Mouse (Mus musculus) midbrain, embryonic 16.5 days (tissue): ENCODE results near the gene Adgrl2. TPM values are rescaled to one million over a fixed set of nuclear protein-coding genes. Genes with fewer than 3 reads are reported as not detected.
A peak's percentile ranks its signal among the peaks of the same experiment; 100 is the strongest.

Source experiments
- ATAC-seq: fragments of 200-750 bp; cut with Nextera tagmentation; 2 replicates; pipeline ENCODE4 v1.8.0; 2017; ENCODE audit warnings: moderate TSS enrichment
- H3K27ac ChIP-seq: fragments of 300-500 bp; sonication (generic); 2 replicates; pipeline ENCODE4 v1.5.1; 2014; ENCODE audit warnings: mild to moderate bottlenecking, low read length, mixed read lengths
- H3K27me3 ChIP-seq: fragments of 300-500 bp; sonication (generic); 2 replicates; pipeline ENCODE4 v1.6.1; 2014; ENCODE audit warnings: low read depth, low read length, mixed read lengths; ENCODE audit not compliant: control insufficient read depth, insufficient read depth
- H3K36me3 ChIP-seq: fragments of 300-500 bp; sonication (generic); 2 replicates; pipeline ENCODE4 v1.6.1; 2014; ENCODE audit warnings: mild to moderate bottlenecking, low read length, moderate library complexity, mixed read lengths; ENCODE audit not compliant: control insufficient read depth, insufficient read depth
- H3K4me1 ChIP-seq: fragments of 300-500 bp; sonication (generic); 2 replicates; pipeline ENCODE4 v1.6.1; 2014; ENCODE audit warnings: mild to moderate bottlenecking, low read length, mixed read lengths; ENCODE audit not compliant: control insufficient read depth, insufficient read depth
- H3K4me2 ChIP-seq: fragments of 300-500 bp; sonication (generic); 2 replicates; pipeline ENCODE4 v1.6.1; 2014; ENCODE audit warnings: mild to moderate bottlenecking, low read length, mixed read lengths
- H3K4me3 ChIP-seq: fragments of 300-500 bp; sonication (generic); 2 replicates; pipeline ENCODE4 v1.5.1; 2014; ENCODE audit warnings: low read depth, mild to moderate bottlenecking, low read length, moderate library complexity, mixed read lengths
- H3K9ac ChIP-seq: fragments of 300-500 bp; sonication (generic); 2 replicates; pipeline ENCODE4 v1.6.1; 2014; ENCODE audit warnings: low read depth, low read length, mixed read lengths
- H3K9me3 ChIP-seq: fragments of 300-500 bp; sonication (generic); replicated peaks from 2 replicates; pipeline ENCODE4 v1.6.1; 2014; ENCODE audit warnings: mild to moderate bottlenecking, low read length, mixed read lengths; ENCODE audit not compliant: control insufficient read depth, poor library complexity, severe bottlenecking
- WGBS: fragments of 180-500 bp; shearing (Covaris S2); extraction: QIAGEN DNeasy Blood & Tissue Kit; methylation state at CpG from one replicate; pipeline ENCODE4 v1.1.7; 2014; 5-methylcytosine and 5-hydroxymethylcytosine counted together
- polyA plus RNA-seq: library from polyadenylated mRNA; unstranded; fragments of >200 nt; fragmentation: Nextera tagmentation; extraction: Ambion mirVana; gene quantifications from 2 replicates; pipeline ENCODE4 v1.2.1, GENCODE M21; 2015

Adgrl2 gene
- polyA plus RNA-seq, 1 experiment from 2014 or later: 119 TPM

GRCm38 (mm10) chr3:148887902-148888301 lies 102.5 kb downstream of the Adgrl2 start:
- Histone ChIP-seq H3K9ac (no peak overlapping the region), H3K36me3 (0 out of 2 replicates have a peak, but pooled peaks cover 2% of the 10 kb centered on the region), H3K4me2 (no peak overlapping the region), H3K27me3 (no peaks in the 10 kb centered on the region), H3K4me1 (peaks cover 2% of the 10 kb centered on the region; the same call in 1 of the 2 replicates), H3K27ac (no peak overlapping the region), H3K9me3 (no peaks in the 10 kb centered on the region), H3K4me3 (no peak overlapping the region)
- ATAC-seq: no peak
- 79% methylated on average over 5 of the region's 5 CpGs for WGBS

GRCm38 (mm10) chr3:148886956-148887355 lies 103.4 kb downstream of the Adgrl2 start:
- no peak overlapping the region for H3K9ac ChIP-seq
- no peak for ATAC-seq
- no peak overlapping the region for H3K4me3 ChIP-seq
- H3K9me3 ChIP-seq: no peaks in the 10 kb centered on the region
- peaks cover 2% of the 10 kb centered on the region; the same call in 1 of the 2 replicates for H3K4me1 ChIP-seq
- H3K27me3 ChIP-seq: no peaks in the 10 kb centered on the region
- no peak overlapping the region for H3K4me2 ChIP-seq
- H3K36me3 ChIP-seq: 0 out of 2 replicates have a peak, but pooled peaks cover 2% of the 10 kb centered on the region
- 79% methylated on average over 4 of the region's 4 CpGs for WGBS
- no peak overlapping the region for H3K27ac ChIP-seq

GRCm38 (mm10) chr3:148885980-148886668 lies 104.2 kb downstream of the Adgrl2 start:
- no peaks in the 10 kb centered on the region for H3K9me3 ChIP-seq
- WGBS: 91% methylated on average over 8 of the region's 8 CpGs
- no peak overlapping the region for H3K4me3 ChIP-seq
- no peak overlapping the region for H3K9ac ChIP-seq
- H3K36me3 ChIP-seq: 0 out of 2 replicates have a peak, but pooled peaks cover 2% of the 10 kb centered on the region
- H3K4me2 ChIP-seq: no peak overlapping the region
- H3K27ac ChIP-seq: no peak overlapping the region
- peaks cover 2% of the 10 kb centered on the region; the same call in 1 of the 2 replicates for H3K4me1 ChIP-seq
- ATAC-seq: no peak
- no peaks in the 10 kb centered on the region for H3K27me3 ChIP-seq

GRCm38 (mm10) chr3:148885184-148885583 lies 105.2 kb downstream of the Adgrl2 start:
- no peak for ATAC-seq

GRCm38 (mm10) chr3:148881431-148881830 lies 108.9 kb downstream of the Adgrl2 start:
- Histone ChIP-seq H3K9me3 (no peaks in the 10 kb centered on the region), H3K27ac (no peak overlapping the region), H3K4me3 (no peak overlapping the region), H3K27me3 (no peaks in the 10 kb centered on the region), H3K4me2 (no peak overlapping the region), H3K36me3 (no peaks in the 10 kb centered on the region), H3K9ac (no peak overlapping the region), H3K4me1 (peaks cover 4% of the 10 kb centered on the region; the same call in 1 of the 2 replicates)
- WGBS: 93% methylated on average over 5 of the region's 5 CpGs
- ATAC-seq: no peak

More at GRCm38 (mm10) chr3:148885184-148885583, 105.2 kb downstream of the Adgrl2 start:
- Histone ChIP-seq H3K4me1 (peaks cover 2% of the 10 kb centered on the region; the same call in 1 of the 2 replicates), H3K4me3 (no peak overlapping the region), H3K9ac (no peak overlapping the region), H3K36me3 (0 out of 2 replicates have a peak, but pooled peaks cover 1% of the 10 kb centered on the region), H3K4me2 (no peak overlapping the region), H3K9me3 (no peaks in the 10 kb centered on the region), H3K27me3 (no peaks in the 10 kb centered on the region), H3K27ac (no peak overlapping the region)
- WGBS: 84% methylated on average over 4 of the region's 4 CpGs

- Histone ChIP-seq H3K9ac (no peak overlapping the region), H3K4me2 (no peak overlapping the region), H3K4me1 (peaks cover 12% of the 10 kb centered on the region), H3K27me3 (no peaks in the 10 kb centered on the region), H3K4me3 (no peak overlapping the region), H3K9me3 (no peaks in the 10 kb centered on the region), H3K27ac (no peak overlapping the region), H3K36me3 (no peaks in the 10 kb centered on the region)
- no peak for ATAC-seq
- WGBS: 69% methylated on average over 5 of the region's 5 CpGs
Measured at GRCm38 (mm10) chr3:148872563-148872962, 117.8 kb downstream of the Adgrl2 start.

GRCm38 (mm10) chr3:148871792-148872464 lies 118.4 kb downstream of the Adgrl2 start:
- no peak overlapping the region for H3K4me3 ChIP-seq
- H3K36me3 ChIP-seq: no peaks in the 10 kb centered on the region
- ATAC-seq: peak; percentile 56; the same call in 1 of the 2 replicates
- no peaks in the 10 kb centered on the region for H3K27me3 ChIP-seq
- 53% methylated on average over 5 of the region's 5 CpGs for WGBS
- no peak overlapping the region for H3K4me2 ChIP-seq
- no peak overlapping the region for H3K9ac ChIP-seq
- peaks cover 12% of the 10 kb centered on the region for H3K4me1 ChIP-seq
- no peak overlapping the region for H3K27ac ChIP-seq
- no peaks in the 10 kb centered on the region for H3K9me3 ChIP-seq

- Histone ChIP-seq H3K27ac (no peak overlapping the region), H3K9me3 (no peaks in the 10 kb centered on the region), H3K36me3 (no peaks in the 10 kb centered on the region), H3K27me3 (no peaks in the 10 kb centered on the region), H3K4me2 (no peak overlapping the region), H3K4me1 (peaks cover 9% of the 10 kb centered on the region), H3K9ac (no peak overlapping the region), H3K4me3 (no peak overlapping the region)
- 43% methylated on average over 8 of the region's 8 CpGs for WGBS
- ATAC-seq: no peak
Measured at GRCm38 (mm10) chr3:148867618-148868017, 122.7 kb downstream of the Adgrl2 start.

- Histone ChIP-seq H3K36me3 (no peaks in the 10 kb centered on the region), H3K9ac (no peak overlapping the region), H3K4me3 (no peak overlapping the region), H3K4me1 (peaks cover 7% of the 10 kb centered on the region), H3K4me2 (no peak overlapping the region), H3K27me3 (no peaks in the 10 kb centered on the region), H3K27ac (no peak overlapping the region), H3K9me3 (no peaks in the 10 kb centered on the region)
- WGBS: 78% methylated on average over 5 of the region's 5 CpGs
- ATAC-seq: no peak
Measured at GRCm38 (mm10) chr3:148866633-148867032, 123.7 kb downstream of the Adgrl2 start.
